Mouse (Mus musculus) forebrain, embryonic 15.5 days (tissue): ENCODE measurements around the gene Dync2h1. TPM values are rescaled to one million over a fixed set of nuclear protein-coding genes. Genes with fewer than 3 reads are reported as not detected.
"Not testable (repeated sequence)": the region's sequence is repeated elsewhere in the genome, so short reads cannot be mapped to it uniquely, and the experiment has no call there.

Experiments used
- ATAC-seq: fragments of 200-750 bp; cut with Nextera tagmentation; replicated peaks from 2 replicates; pipeline ENCODE4 v1.8.0; 2017; ENCODE audit warnings: mild to moderate bottlenecking, moderate TSS enrichment, moderate library complexity
- H3K27ac ChIP-seq: fragments of 300-500 bp; sonication (generic); replicated peaks from 2 replicates; pipeline ENCODE4 v1.5.1; 2015; ENCODE audit warnings: mild to moderate bottlenecking, inconsistent platforms
- H3K27me3 ChIP-seq: fragments of 300-500 bp; sonication (generic); 2 replicates; pipeline ENCODE4 v1.6.1; 2015; ENCODE audit warnings: inconsistent platforms
- H3K36me3 ChIP-seq: fragments of 300-500 bp; sonication (generic); 2 replicates; pipeline ENCODE4 v1.6.1; 2015; ENCODE audit warnings: mild to moderate bottlenecking, inconsistent platforms
- H3K4me1 ChIP-seq: fragments of 300-500 bp; sonication (generic); 2 replicates; pipeline ENCODE4 v1.6.1; 2015; ENCODE audit warnings: inconsistent platforms
- H3K4me2 ChIP-seq: fragments of 300-500 bp; sonication (generic); replicated peaks from 2 replicates; pipeline ENCODE4 v1.6.1; 2015; ENCODE audit warnings: mild to moderate bottlenecking, inconsistent platforms
- H3K4me3 ChIP-seq: fragments of 300-500 bp; sonication (generic); 2 replicates; pipeline ENCODE4 v1.5.1; 2015; ENCODE audit warnings: mild to moderate bottlenecking, inconsistent platforms
- H3K9ac ChIP-seq: fragments of 300-500 bp; sonication (generic); replicated peaks from 2 replicates; pipeline ENCODE4 v1.6.1; 2015; ENCODE audit warnings: mild to moderate bottlenecking, inconsistent platforms
- H3K9me3 ChIP-seq: fragments of 300-500 bp; sonication (generic); 2 replicates; pipeline ENCODE4 v1.6.1; 2016; ENCODE audit warnings: inconsistent platforms
- WGBS: fragments of 180-500 bp; shearing (Covaris S2); methylation state at CpG from one replicate; pipeline ENCODE4 v1.1.7; 2015; ENCODE audit warnings: mixed read lengths; 5-methylcytosine and 5-hydroxymethylcytosine counted together
- polyA plus RNA-seq: library from polyadenylated mRNA; unstranded; fragments of >200 nt; fragmentation: Nextera tagmentation; extraction: Ambion mirVana; gene quantifications from 2 replicates; pipeline ENCODE4 v1.2.1, GENCODE M21; 2015

Dync2h1 gene
- 21.1 and 23.2 TPM in 2 replicates for polyA plus RNA-seq

DNA sequence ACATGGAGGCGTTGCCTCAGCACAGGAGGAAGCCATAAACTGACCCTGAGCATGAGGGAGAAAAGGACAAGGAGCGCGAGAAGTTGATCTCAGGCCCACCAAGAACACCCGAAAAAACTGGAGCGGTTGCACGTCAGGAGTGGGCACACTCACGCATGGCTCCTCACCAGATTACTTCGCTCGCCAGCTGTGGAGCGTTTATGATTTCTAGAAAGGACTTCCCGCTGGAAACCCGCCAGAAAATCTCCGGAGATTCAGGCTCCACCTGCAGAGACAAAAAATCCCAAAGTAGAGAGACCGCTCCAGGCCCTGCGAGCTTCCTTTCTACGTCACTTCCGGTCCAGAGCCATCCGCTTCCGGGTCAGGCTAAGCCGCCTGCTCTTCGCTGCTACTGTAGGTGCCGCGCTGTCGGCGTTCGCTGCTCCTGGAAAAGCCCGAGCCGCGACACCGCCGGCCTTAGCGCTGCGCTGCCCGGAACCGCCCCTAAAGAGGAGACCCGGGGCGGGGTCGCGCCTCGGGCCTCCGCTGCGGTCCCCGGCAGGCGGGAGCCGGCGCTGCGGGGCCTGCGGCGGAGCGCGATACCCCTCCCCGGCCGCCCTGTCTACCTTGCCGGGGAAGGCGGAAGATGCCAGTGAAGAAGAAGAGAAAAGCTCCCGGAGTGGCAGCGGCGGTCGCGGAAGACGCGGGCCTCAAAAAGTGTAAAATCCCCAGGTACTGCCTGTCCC lies at the start of gene Dync2h1, which contains the start of gene Dcun1d5:
Gene Dync2h1 (minus strand): TSS at position 275 of the 725 bp plus-strand sequence.
Gene Dcun1d5 (plus strand): TSS at position 349 of the 725 bp plus-strand sequence.
- peaks cover 32% of the 10 kb centered on the region for H3K4me1 ChIP-seq
- H3K4me3 ChIP-seq, result peak within 1 kb of the TSS; percentile 79
- H3K27me3 ChIP-seq, result no peaks in the 10 kb centered on the region
- H3K36me3 ChIP-seq, result 0 out of 2 replicates have a peak, but pooled peaks cover 2% of the 10 kb centered on the region
- ATAC-seq, result peak; percentile 99
- H3K4me2 ChIP-seq, result peak within 1 kb of the TSS; percentile 66
- H3K27ac ChIP-seq, result peak within 1 kb of the TSS; percentile 94
- WGBS, result under 1% methylated on average over 43 of the region's 62 CpGs
- H3K9me3 ChIP-seq, result no peaks in the 10 kb centered on the region
- peak within 1 kb of the TSS; percentile 88 for H3K9ac ChIP-seq

DNA sequence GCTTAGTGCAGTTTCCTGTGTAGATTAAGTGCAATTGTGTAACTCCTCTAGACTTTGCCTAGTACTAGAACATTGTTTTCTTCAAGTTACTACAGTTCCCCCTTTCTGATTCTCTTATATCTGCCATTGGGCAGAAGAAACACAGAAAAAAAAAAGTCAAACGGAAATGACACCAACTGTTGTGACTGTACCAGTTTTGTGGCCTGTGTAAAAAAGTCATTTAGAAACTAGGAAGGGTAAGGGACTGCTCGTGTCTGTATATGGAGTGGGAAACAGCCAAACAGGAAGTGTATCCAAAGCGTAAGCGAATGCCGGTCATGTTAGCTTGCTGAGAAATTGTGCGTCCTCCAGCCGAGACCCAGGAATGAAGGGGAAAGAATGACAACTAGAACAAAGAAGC lies 37.2 kb upstream of the Dync2h1 start:
- Histone ChIP-seq H3K27ac (no peak overlapping the region), H3K36me3 (peaks cover 11% of the 10 kb centered on the region), H3K4me1 (no peaks in the 10 kb centered on the region), H3K9me3 (no peaks in the 10 kb centered on the region), H3K4me2 (no peak overlapping the region), H3K4me3 (no peak overlapping the region), H3K27me3 (no peaks in the 10 kb centered on the region), H3K9ac (no peak overlapping the region)
- no peak for ATAC-seq
- WGBS, result 83% methylated on average over 7 of the region's 7 CpGs

GRCm38 (mm10) chr9:7221024-7221423 lies 36.8 kb upstream of the Dync2h1 start:
- H3K9ac ChIP-seq, result no peak overlapping the region
- no peaks in the 10 kb centered on the region for H3K9me3 ChIP-seq
- H3K4me1 ChIP-seq, result no peaks in the 10 kb centered on the region
- no peaks in the 10 kb centered on the region for H3K27me3 ChIP-seq
- WGBS, result 89% methylated on average over 5 of the region's 5 CpGs
- peaks cover 11% of the 10 kb centered on the region for H3K36me3 ChIP-seq
- H3K4me3 ChIP-seq, result no peak overlapping the region
- ATAC-seq, result no peak
- H3K27ac ChIP-seq, result no peak overlapping the region
- H3K4me2 ChIP-seq, result no peak overlapping the region

DNA sequence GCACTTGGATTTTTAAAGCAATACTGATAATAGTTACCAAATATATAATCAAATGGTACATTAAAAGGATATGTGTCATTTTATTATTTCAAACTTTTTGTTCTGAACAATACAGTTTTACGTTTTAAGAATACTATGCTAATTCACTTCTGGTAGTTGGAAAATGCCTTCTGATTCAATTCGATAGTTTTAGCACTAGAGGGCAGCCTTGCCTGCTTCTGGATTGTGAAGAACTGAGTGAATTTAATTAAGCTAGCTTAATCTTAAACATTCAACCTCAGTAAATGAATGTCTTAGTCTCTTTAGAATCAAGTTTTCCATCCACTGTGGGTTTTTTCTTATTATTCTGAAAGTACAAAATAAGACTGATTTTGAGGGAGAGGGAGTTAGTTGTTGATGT lies 32.0 kb upstream of the Dync2h1 start:
- Histone ChIP-seq H3K36me3 (peaks cover 22% of the 10 kb centered on the region), H3K27ac (no peak overlapping the region), H3K4me2 (no peak overlapping the region), H3K9ac (no peak overlapping the region), H3K4me1 (no peaks in the 10 kb centered on the region), H3K4me3 (no peak overlapping the region), H3K27me3 (no peaks in the 10 kb centered on the region), H3K9me3 (no peaks in the 10 kb centered on the region)
- 46% methylated on average over 2 of the region's 2 CpGs for WGBS
- ATAC-seq, result no peak

DNA sequence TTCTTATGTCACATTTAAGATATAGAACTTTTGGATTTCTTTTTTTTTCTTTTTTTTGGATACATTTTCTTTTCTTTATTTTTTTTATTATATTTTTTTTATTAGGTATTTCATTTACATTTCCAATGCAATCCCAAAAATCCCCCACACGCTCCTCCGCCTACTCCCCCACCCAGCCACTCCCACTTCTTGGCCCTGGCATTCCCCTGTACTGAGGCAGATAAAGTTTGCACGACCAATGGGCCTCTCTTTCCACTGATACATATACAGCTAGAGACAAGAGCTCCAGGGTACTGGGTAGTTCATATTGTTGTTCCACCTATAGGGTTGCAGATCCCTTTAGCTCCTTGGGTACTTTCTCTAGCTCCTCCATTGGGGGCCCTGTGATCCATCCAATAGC lies 6.4 kb upstream of the Dync2h1 start:
- not testable (repeated sequence) for H3K4me2 ChIP-seq, H3K27me3 ChIP-seq, H3K9me3 ChIP-seq, ATAC-seq, H3K27ac ChIP-seq, H3K36me3 ChIP-seq, H3K4me3 ChIP-seq, H3K9ac ChIP-seq
- WGBS, result over 99% methylated on average over 3 of the region's 3 CpGs
- peaks cover 14% of the 10 kb centered on the region for H3K4me1 ChIP-seq

DNA sequence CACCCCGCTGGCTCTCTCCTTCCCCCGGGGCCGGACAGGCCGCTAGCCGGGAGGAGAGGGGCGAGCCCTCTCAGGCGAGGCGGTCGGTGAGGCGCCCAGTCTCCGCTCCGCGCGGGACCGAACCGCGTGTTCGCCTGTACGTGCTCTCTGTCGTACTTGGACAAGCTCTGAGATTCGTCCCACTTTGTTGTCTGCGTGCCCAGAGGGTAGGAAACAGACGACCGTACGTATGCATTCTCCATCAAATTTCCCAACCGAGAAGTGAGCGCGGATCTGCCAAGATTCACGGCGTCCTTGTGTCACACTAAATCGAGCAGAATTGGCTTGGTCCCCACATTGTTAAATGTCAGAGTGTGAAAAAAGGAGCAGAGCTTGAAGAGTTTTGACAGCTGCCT lies 648 bp upstream of the Dync2h1 start:
- no peaks in the 10 kb centered on the region for H3K9me3 ChIP-seq
- peak overlapping the region; percentile 88 for H3K9ac ChIP-seq
- peaks cover 6% of the 10 kb centered on the region; the same call in 1 of the 2 replicates for H3K36me3 ChIP-seq
- no peaks in the 10 kb centered on the region for H3K27me3 ChIP-seq
- peak overlapping the region; percentile 94 for H3K27ac ChIP-seq
- H3K4me3 ChIP-seq, result peak overlapping the region; percentile 79
- under 1% methylated on average over 28 of the region's 31 CpGs for WGBS
- H3K4me2 ChIP-seq, result peak overlapping the region; percentile 66
- ATAC-seq, result peak; percentile 82
- H3K4me1 ChIP-seq, result peaks cover 32% of the 10 kb centered on the region

DNA sequence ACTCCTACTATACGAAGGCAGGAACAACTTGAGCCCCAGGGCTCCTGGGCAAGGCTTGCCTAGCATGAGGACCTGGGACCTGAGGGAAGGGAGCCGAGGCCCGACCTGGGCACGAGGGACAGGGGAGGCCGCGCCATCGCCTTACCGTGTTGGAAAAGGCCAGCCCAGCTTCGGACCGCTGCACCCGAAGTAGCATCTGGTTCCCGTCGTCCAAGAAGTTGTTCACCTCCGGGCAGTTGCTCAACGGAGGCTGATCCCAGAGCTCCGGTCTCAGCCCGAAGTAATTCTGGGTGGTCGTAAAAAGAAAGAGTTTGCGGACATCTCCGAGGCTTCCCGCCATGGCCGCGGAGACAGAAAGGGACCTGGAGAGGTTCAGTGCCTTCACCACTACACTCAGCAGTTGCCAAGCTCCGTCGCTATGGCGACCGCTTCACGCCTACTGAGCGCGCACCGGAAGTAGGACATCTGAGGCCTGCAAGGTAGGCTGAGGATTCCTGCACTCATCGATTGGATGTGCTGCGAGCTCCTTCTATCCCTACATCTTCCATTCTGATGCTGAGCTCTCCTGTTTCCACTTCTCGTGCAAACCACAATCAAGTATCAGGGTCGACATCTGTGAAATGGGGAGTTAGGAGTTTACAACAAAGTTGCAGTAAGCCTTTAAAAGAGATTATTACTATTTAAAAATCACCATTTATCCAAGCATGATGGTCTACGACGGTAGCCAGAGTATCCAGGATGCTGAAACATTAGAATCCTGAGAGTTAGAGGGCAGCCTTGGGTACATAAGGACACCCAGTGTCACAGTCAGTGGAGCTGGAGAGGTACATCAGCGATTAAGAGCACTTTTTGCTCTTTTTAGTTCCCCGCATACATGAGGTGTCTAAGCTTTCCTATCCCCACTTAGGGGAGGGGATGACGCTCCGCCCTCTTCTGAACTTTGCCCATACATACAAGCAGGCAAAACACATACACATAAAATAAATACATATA lies 7.3 kb downstream of the Dync2h1 start:
- Histone ChIP-seq H3K4me3 (peak overlapping the region; percentile 58), H3K9ac (peak overlapping the region; percentile 62), H3K27me3 (no peaks in the 10 kb centered on the region), H3K4me2 (peak overlapping the region; percentile 68), H3K4me1 (peaks cover 14% of the 10 kb centered on the region), H3K36me3 (0 out of 2 replicates have a peak, but pooled peaks cover 7% of the 10 kb centered on the region), H3K9me3 (no peaks in the 10 kb centered on the region), H3K27ac (peak overlapping the region; percentile 50; the same call in 1 of the 2 replicates)
- 10% methylated on average over 41 of the region's 41 CpGs for WGBS
- peak; percentile 100 for ATAC-seq

GRCm38 (mm10) chr9:7173756-7174155 lies 10.5 kb downstream of the Dync2h1 start:
- Histone ChIP-seq H3K36me3 (peaks cover 8% of the 10 kb centered on the region; the same call in 1 of the 2 replicates), H3K4me1 (peaks cover 14% of the 10 kb centered on the region), H3K4me3 (no peak overlapping the region), H3K4me2 (no peak overlapping the region), H3K27me3 (no peaks in the 10 kb centered on the region), H3K27ac (no peak overlapping the region), H3K9ac (no peak overlapping the region), H3K9me3 (no peaks in the 10 kb centered on the region)
- WGBS, result 100% methylated on average over 1 of the region's 1 CpGs
- ATAC-seq, result no peak

DNA sequence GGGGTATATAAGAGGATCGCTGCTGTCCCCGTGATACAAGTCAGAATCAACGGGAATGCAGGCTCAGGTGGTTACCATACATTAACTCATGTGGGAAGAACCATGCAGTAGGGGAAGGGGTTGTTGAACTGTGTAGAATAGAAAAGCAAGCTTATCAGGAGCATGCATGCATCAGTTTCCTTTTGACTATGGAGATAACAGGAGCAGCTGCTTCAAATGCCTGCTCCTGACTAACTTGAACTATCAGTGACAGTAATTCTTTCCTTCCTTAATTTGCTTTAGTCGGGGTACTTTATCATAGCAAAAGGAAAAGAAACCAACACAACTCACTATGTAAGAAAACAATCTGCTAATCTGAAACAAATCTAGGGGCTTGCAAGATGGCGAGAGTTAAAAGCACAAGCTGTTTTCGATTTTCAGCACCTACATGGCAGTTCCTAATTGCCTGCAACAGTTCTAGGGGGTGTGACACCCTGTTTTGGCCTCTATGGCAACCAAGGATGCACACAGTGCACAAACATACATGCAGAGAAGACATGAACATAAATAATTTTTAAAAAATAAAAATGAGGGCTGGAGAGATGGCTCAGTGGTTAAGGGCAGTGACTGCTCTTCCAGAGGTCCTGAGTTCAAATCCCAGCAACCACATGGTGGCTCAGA lies 16.8 kb downstream of the Dync2h1 start:
- H3K9me3 ChIP-seq, result no peaks in the 10 kb centered on the region
- no peaks in the 10 kb centered on the region for H3K4me1 ChIP-seq
- no peak overlapping the region for H3K4me2 ChIP-seq
- WGBS, result 89% methylated on average over 6 of the region's 6 CpGs
- H3K27me3 ChIP-seq, result no peaks in the 10 kb centered on the region
- H3K36me3 ChIP-seq, result peaks cover 25% of the 10 kb centered on the region
- no peak overlapping the region for H3K27ac ChIP-seq
- H3K9ac ChIP-seq, result no peak overlapping the region
- no peak overlapping the region for H3K4me3 ChIP-seq
- no peak for ATAC-seq

DNA sequence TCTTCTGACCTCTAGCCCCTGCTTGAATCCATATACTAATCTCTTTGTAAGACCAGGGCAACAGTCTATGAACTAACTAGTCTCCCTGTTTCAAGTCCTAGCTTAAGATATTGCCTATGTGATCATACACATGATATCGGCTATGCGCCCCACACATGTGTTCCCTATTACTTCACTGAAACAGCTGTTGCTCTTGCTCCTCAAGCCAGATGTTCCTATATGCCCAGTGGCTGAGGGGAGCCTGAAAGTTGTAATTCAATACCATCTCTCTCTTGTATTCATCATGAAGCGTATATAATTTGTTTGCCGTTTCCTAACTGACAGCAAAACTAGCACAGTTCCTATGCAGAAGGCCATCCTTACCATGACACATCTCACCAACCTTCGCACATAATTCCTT lies 23.6 kb downstream of the Dync2h1 start:
- Histone ChIP-seq H3K4me3 (no peak overlapping the region), H3K4me2 (no peak overlapping the region), H3K36me3 (peaks cover 47% of the 10 kb centered on the region), H3K27ac (no peak overlapping the region), H3K27me3 (no peaks in the 10 kb centered on the region), H3K4me1 (no peaks in the 10 kb centered on the region), H3K9me3 (no peaks in the 10 kb centered on the region), H3K9ac (no peak overlapping the region)
- ATAC-seq, result no peak
- WGBS, result 95% methylated on average over 5 of the region's 5 CpGs

DNA sequence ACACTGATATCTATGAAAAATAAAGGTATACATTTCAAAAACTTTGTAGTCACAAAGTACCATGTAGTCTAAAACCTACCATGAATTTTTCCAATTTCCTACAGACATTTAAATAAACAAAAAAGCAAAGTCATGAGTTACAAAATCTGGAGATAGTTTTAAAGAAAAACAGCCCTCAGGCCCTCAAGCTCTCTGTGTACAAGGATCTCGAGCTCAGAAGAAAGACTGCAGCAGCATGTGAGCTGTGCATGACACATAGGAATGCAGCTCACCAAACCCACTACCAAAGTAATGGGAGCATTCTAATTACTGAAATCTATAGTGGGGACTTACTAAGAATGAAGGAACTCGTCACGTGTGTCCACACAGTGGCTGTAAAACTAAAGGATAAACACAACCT lies 24.5 kb downstream of the Dync2h1 start:
- peaks cover 45% of the 10 kb centered on the region for H3K36me3 ChIP-seq
- no peak overlapping the region for H3K4me2 ChIP-seq
- no peak overlapping the region for H3K27ac ChIP-seq
- WGBS, result 77% methylated on average over 3 of the region's 3 CpGs
- ATAC-seq, result no peak
- H3K9ac ChIP-seq, result no peak overlapping the region
- no peaks in the 10 kb centered on the region for H3K9me3 ChIP-seq
- H3K4me3 ChIP-seq, result no peak overlapping the region
- H3K4me1 ChIP-seq, result no peaks in the 10 kb centered on the region
- no peaks in the 10 kb centered on the region for H3K27me3 ChIP-seq
